Mouse (Mus musculus): Measurements from ENCODE around the gene Stx8. TPM values are rescaled to one million over a fixed set of nuclear protein-coding genes. Genes with fewer than 3 reads are reported as not detected.

Gene Stx8
- polyA plus RNA-seq (2014; fragmentation: Nextera tagmentation; extraction: Ambion mirVana): 48.6 and 52.0 TPM in 2 replicates

DNA sequence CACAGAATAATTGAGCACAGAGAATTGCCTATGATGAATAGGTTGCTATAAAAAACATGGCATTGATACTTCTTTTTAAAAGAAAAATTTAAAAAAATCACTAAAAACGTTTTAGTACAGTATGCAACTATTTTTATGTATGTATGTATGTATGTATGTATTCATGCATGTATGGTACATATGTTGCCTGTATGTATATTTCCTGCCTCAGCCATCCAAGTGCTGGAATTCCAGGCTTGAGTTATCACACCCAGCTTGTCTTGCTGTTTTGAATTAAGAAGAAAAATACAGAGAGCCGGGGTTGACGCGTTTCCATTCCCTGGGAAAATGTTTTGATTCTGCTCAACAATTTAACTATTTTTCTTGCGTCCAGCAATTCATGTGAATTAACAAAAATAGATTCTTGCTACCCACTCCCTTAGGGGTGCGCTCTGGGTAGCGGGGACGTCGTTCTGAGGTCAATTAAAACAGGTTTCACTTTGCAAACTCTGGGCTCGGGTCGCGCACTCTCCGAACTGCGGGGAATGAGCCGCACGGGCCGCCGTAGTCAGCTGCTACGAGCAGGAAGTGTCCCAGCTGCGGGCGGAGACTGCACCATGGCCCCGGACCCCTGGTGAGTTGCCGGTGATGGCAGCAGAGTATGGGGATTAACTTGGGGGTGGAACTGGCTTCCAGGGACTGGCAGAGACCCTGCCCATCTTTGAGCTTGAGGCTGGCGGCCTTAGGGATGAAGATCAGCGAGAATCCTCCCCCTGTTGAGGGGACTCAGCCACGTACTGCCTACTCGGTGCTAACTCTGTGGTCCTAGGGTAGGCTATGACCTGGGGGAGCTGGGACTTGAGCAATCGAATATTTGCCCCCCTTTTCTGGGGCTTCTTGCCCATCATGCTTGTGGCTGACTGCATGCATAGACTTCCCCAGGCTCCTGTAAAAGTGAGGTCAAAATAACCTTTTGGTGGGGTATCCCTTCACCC, at the start of gene Stx8:
TSS of gene Stx8 (plus strand) at position 289 of the 974 bp plus-strand sequence.
- DNase-seq (peak; percentile 94), ATAC-seq (ENCODE audit: insufficient read depth) (peak; percentile 86)
- Histone ChIP-seq H3K27ac (ENCODE audit: low read depth) (peak within 1 kb of the TSS; percentile 55), H3K4me2 (peak within 1 kb of the TSS; percentile 85), H3K4me1 (ENCODE audit: insufficient read depth) (no peaks in the 10 kb centered on the region), H3K27me3 (ENCODE audit: insufficient read depth, low read length) (no peaks in the 10 kb centered on the region), H3K9ac (peak within 1 kb of the TSS; percentile 76), H3K4me3 (ENCODE audit: low read depth, low read length) (peak within 1 kb of the TSS; percentile 64), H3K9me3 (ENCODE audit: low read depth, low read length) (no peaks in the 10 kb centered on the region), H3K36me3 (ENCODE audit: insufficient read depth) (peaks cover 9% of the 10 kb centered on the region; the same call in 1 of the 2 replicates)
- no peak for TF ChIP-seq CTCF (IDR thresholded peaks at IDR 0.05; ENCODE audit: low read depth)
- WGBS: under 1% methylated on average over 28 of the region's 28 CpGs

GRCm38 (mm10) chr11:67917126-67917525, 48.9 kb upstream of the Stx8 start:
- Histone ChIP-seq H3K27me3 (ENCODE audit: insufficient read depth, low read length) (peaks cover 22% of the 10 kb centered on the region), H3K4me3 (ENCODE audit: low read depth, low read length) (no peak overlapping the region), H3K36me3 (ENCODE audit: insufficient read depth) (no peaks in the 10 kb centered on the region), H3K4me2 (no peak overlapping the region), H3K9ac (no peak overlapping the region), H3K4me1 (ENCODE audit: insufficient read depth) (no peaks in the 10 kb centered on the region), H3K9me3 (ENCODE audit: low read depth, low read length) (no peaks in the 10 kb centered on the region), H3K27ac (ENCODE audit: low read depth) (no peak overlapping the region)
- ATAC-seq (ENCODE audit: insufficient read depth) (no peak), DNase-seq (no peak)
- WGBS: 81% methylated on average over 3 of the region's 3 CpGs
- no peak for TF ChIP-seq CTCF (IDR thresholded peaks at IDR 0.05; ENCODE audit: low read depth)

DNA sequence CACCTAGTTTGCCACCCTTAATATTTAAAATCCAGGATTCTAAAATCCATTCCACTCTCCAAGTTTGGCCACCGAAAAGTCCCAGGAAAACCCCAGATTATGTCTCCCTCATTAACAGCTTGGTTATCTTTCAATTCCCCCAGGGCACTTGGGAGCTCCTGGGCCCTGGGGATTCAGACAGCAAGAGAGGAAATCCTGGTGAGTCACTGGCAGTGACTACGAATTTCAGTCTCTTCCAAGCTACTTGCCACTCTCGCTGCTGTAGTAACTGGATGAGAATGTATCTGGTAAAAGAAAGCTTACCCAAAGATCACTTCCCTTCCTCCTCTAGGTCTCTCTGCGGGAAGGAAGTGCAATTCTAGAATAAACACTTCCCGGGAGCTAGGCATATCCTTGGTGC, 46.4 kb upstream of the Stx8 start:
- Histone ChIP-seq H3K4me2 (no peak overlapping the region), H3K27me3 (ENCODE audit: insufficient read depth, low read length) (peaks cover 23% of the 10 kb centered on the region), H3K4me3 (ENCODE audit: low read depth, low read length) (no peak overlapping the region), H3K27ac (ENCODE audit: low read depth) (no peak overlapping the region), H3K9me3 (ENCODE audit: low read depth, low read length) (no peaks in the 10 kb centered on the region), H3K9ac (no peak overlapping the region), H3K36me3 (ENCODE audit: insufficient read depth) (no peaks in the 10 kb centered on the region), H3K4me1 (ENCODE audit: insufficient read depth) (no peaks in the 10 kb centered on the region)
- 52% methylated on average over 5 of the region's 5 CpGs for WGBS
- TF ChIP-seq CTCF (IDR thresholded peaks at IDR 0.05; ENCODE audit: low read depth): no peak
- ATAC-seq (ENCODE audit: insufficient read depth) (no peak), DNase-seq (no peak)

DNA sequence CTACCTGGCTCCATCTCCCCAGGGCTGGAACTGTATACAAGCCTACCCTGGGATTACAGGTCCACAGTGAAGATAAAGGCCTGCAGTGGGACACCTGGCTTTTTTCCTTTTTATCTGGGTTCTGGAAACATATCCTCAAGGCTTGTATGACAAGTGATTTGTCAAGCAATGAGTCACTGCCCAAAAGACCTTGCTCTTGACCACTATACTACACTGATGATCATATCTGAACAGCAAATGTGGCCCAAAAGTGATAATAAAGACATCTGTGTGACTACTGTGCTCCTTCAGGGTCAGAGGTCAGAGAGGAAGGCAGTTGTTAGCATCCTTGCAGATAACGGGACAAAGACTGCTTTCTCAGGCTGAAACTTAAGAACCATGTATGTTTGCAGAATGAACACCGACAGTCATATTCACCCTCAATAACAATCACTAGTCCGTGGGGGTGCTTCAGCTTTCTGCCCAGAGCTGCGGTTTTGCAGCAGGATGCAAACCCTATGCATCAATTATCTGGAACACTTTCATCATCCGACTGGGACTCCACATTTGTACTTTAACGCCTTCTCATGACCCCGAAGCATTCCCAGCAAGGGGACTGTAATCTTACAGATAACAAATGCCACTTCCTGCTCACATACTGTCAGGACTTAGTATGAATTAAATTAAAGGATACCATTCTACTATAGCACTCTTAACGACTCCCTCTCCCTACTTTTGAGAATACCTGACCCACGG, 45.6 kb upstream of the Stx8 start:
- no peak for TF ChIP-seq CTCF (IDR thresholded peaks at IDR 0.05; ENCODE audit: low read depth)
- DNase-seq: no peak
- H3K4me2 ChIP-seq: peak overlapping the region; percentile 100
- no peak overlapping the region for H3K9ac ChIP-seq
- WGBS: 19% methylated on average over 9 of the region's 9 CpGs
- no peaks in the 10 kb centered on the region for H3K9me3 ChIP-seq (ENCODE audit: low read depth, low read length)
- H3K36me3 ChIP-seq (ENCODE audit: insufficient read depth): no peaks in the 10 kb centered on the region
- no peaks in the 10 kb centered on the region for H3K4me1 ChIP-seq (ENCODE audit: insufficient read depth)
- no peak for ATAC-seq (ENCODE audit: insufficient read depth)
- peaks cover 23% of the 10 kb centered on the region for H3K27me3 ChIP-seq (ENCODE audit: insufficient read depth, low read length)
- H3K4me3 ChIP-seq (ENCODE audit: low read depth, low read length): peak overlapping the region; percentile 67
- H3K27ac ChIP-seq (ENCODE audit: low read depth): no peak overlapping the region

GRCm38 (mm10) chr11:67921091-67921826, 44.7 kb upstream of the Stx8 start:
- Histone ChIP-seq H3K4me2 (peak overlapping the region; percentile 100), H3K4me1 (ENCODE audit: insufficient read depth) (no peaks in the 10 kb centered on the region)
- 1% methylated on average over 47 of the region's 47 CpGs for WGBS

GRCm38 (mm10) chr11:67921827-67922754, 43.9 kb upstream of the Stx8 start, which contains the start of gene Usp43:
Gene Usp43, minus strand, starts transcription at chr11:67922153.
- WGBS: under 1% methylated on average over 71 of the region's 80 CpGs
- ATAC-seq (ENCODE audit: insufficient read depth): peak; percentile 77

More at GRCm38 (mm10) chr11:67921091-67921826, 44.7 kb upstream of the Stx8 start:
- H3K9me3 ChIP-seq (ENCODE audit: low read depth, low read length): no peaks in the 10 kb centered on the region
- ATAC-seq (ENCODE audit: insufficient read depth): peak; percentile 45; the same call in 1 of the 2 replicates
- peak overlapping the region; percentile 89 for H3K27ac ChIP-seq (ENCODE audit: low read depth)
- H3K36me3 ChIP-seq (ENCODE audit: insufficient read depth): no peaks in the 10 kb centered on the region
- peak overlapping the region; percentile 58 for H3K9ac ChIP-seq
- DNase-seq: peak; percentile 64
- no peak for TF ChIP-seq CTCF (IDR thresholded peaks at IDR 0.05; ENCODE audit: low read depth)
- peaks cover 23% of the 10 kb centered on the region for H3K27me3 ChIP-seq (ENCODE audit: insufficient read depth, low read length)
- peak overlapping the region; percentile 67 for H3K4me3 ChIP-seq (ENCODE audit: low read depth, low read length)

More at GRCm38 (mm10) chr11:67921827-67922754, 43.9 kb upstream of the Stx8 start, which contains the start of gene Usp43:
- Histone ChIP-seq H3K9me3 (ENCODE audit: low read depth, low read length) (no peaks in the 10 kb centered on the region), H3K36me3 (ENCODE audit: insufficient read depth) (no peaks in the 10 kb centered on the region), H3K4me3 (ENCODE audit: low read depth, low read length) (peak within 1 kb of the TSS; percentile 67), H3K4me2 (peak within 1 kb of the TSS; percentile 100), H3K27ac (ENCODE audit: low read depth) (peak within 1 kb of the TSS; percentile 89), H3K9ac (peak within 1 kb of the TSS; percentile 58), H3K4me1 (ENCODE audit: insufficient read depth) (no peaks in the 10 kb centered on the region), H3K27me3 (ENCODE audit: insufficient read depth, low read length) (peaks cover 23% of the 10 kb centered on the region)
- peak; percentile 85 for DNase-seq
- TF ChIP-seq CTCF (IDR thresholded peaks at IDR 0.05; ENCODE audit: low read depth): no peak
